Mouse (Mus musculus) thymus, postnatal 14 days (tissue): ENCODE data around the gene Ahcy.
A peak's percentile ranks its signal among the peaks of the same experiment; 100 is the strongest.
"Not testable (repeated sequence)": the region's sequence is repeated elsewhere in the genome, so short reads cannot be mapped to it uniquely, and the experiment has no call there.

Experiments
- DNase-seq: peaks from one replicate; pipeline ENCODE4 v3.0.0; 2021

The Ahcy gene

GRCm38 (mm10) chr2:155073978-155074765 lies at the start of gene Ahcy:
Ahcy (minus strand) TSS chr2:155074497.
- DNase-seq: peak; percentile 91

- DNase-seq: no peak
Observed at GRCm38 (mm10) chr2:155115216-155115830, 41.0 kb upstream of the Ahcy start.

GRCm38 (mm10) chr2:155107276-155107675 lies 33.0 kb upstream of the Ahcy start:
- not testable (repeated sequence) for DNase-seq

- no peak for DNase-seq
Observed at GRCm38 (mm10) chr2:155103607-155104006, 29.3 kb upstream of the Ahcy start.

- DNase-seq: no peak
Observed at GRCm38 (mm10) chr2:155101761-155102181, 27.5 kb upstream of the Ahcy start.

GRCm38 (mm10) chr2:155100796-155101259 lies 26.5 kb upstream of the Ahcy start:
- no peak for DNase-seq

- DNase-seq: no peak
Observed at GRCm38 (mm10) chr2:155099994-155100795, 25.9 kb upstream of the Ahcy start.

- no peak for DNase-seq
Observed at GRCm38 (mm10) chr2:155099421-155099820, 25.1 kb upstream of the Ahcy start.

- DNase-seq: peak; percentile 30
Observed at GRCm38 (mm10) chr2:155098720-155099380, 24.6 kb upstream of the Ahcy start.

- no peak for DNase-seq
Observed at GRCm38 (mm10) chr2:155093418-155093817, 19.1 kb upstream of the Ahcy start.

- DNase-seq: no peak
Observed at GRCm38 (mm10) chr2:155091743-155092075, 17.4 kb upstream of the Ahcy start.

- DNase-seq: no peak
Observed at GRCm38 (mm10) chr2:155090909-155091742, 16.8 kb upstream of the Ahcy start.

GRCm38 (mm10) chr2:155088264-155088663 lies 14.0 kb upstream of the Ahcy start:
- DNase-seq: no peak

GRCm38 (mm10) chr2:155086328-155086727 lies 12.0 kb upstream of the Ahcy start:
- no peak for DNase-seq

GRCm38 (mm10) chr2:155084546-155084945 lies 10.2 kb upstream of the Ahcy start:
- DNase-seq: no peak

GRCm38 (mm10) chr2:155082121-155082803 lies 8.0 kb upstream of the Ahcy start:
- peak; percentile 82 for DNase-seq

GRCm38 (mm10) chr2:155081056-155081455 lies 6.8 kb upstream of the Ahcy start:
- no peak for DNase-seq

- DNase-seq: no peak
Observed at GRCm38 (mm10) chr2:155080179-155080530, 5.9 kb upstream of the Ahcy start.

- DNase-seq: peak; percentile 53
Observed at GRCm38 (mm10) chr2:155079500-155080178, 5.3 kb upstream of the Ahcy start.

- DNase-seq: no peak
Observed at GRCm38 (mm10) chr2:155075649-155076048, 1.4 kb upstream of the Ahcy start.

GRCm38 (mm10) chr2:155074766-155075330 lies 551 bp upstream of the Ahcy start:
- DNase-seq: peak; percentile 26
